Mouse (Mus musculus) lung, embryonic 14.5 days (tissue): ENCODE data around the gene Ppp3ca. TPM values are rescaled to one million over a fixed set of nuclear protein-coding genes. Genes with fewer than 3 reads are reported as not detected.

ENCODE experiments used
- ATAC-seq: fragments of 200-750 bp; cut with Nextera tagmentation; 2 replicates; pipeline ENCODE4 v1.8.0; 2017; ENCODE audit warnings: mild to moderate bottlenecking, moderate TSS enrichment, moderate library complexity; ENCODE audit not compliant: insufficient read depth
- DNase-seq: peaks from one replicate; pipeline ENCODE4 v3.0.0-alpha.2; 2015
- H3K27ac ChIP-seq: fragments of 300-500 bp; sonication (generic); 2 replicates; pipeline ENCODE4 v1.5.1; 2014; ENCODE audit warnings: low read depth, mild to moderate bottlenecking, moderate library complexity
- H3K27me3 ChIP-seq: fragments of 300-500 bp; sonication (generic); 2 replicates; pipeline ENCODE4 v1.6.1; 2014; ENCODE audit warnings: low read length, control low read depth; ENCODE audit not compliant: insufficient read depth
- H3K36me3 ChIP-seq: fragments of 300-500 bp; sonication (generic); 2 replicates; pipeline ENCODE4 v1.6.1; 2014; ENCODE audit warnings: control low read depth; ENCODE audit not compliant: insufficient read depth
- H3K4me1 ChIP-seq: fragments of 300-500 bp; sonication (generic); 2 replicates; pipeline ENCODE4 v1.6.1; 2014; ENCODE audit warnings: antibody characterized with exemption, control low read depth; ENCODE audit not compliant: insufficient read depth
- H3K4me2 ChIP-seq: fragments of 300-500 bp; sonication (generic); 2 replicates; pipeline ENCODE4 v1.6.1; 2014; ENCODE audit warnings: mild to moderate bottlenecking
- H3K4me3 ChIP-seq: fragments of 300-500 bp; sonication (generic); 2 replicates; pipeline ENCODE4 v1.5.1; 2014; ENCODE audit warnings: low read depth, low read length
- H3K9ac ChIP-seq: fragments of 300-500 bp; sonication (generic); 2 replicates; pipeline ENCODE4 v1.6.1; 2014
- H3K9me3 ChIP-seq: fragments of 300-500 bp; sonication (generic); 2 replicates; pipeline ENCODE4 v1.6.1; 2016; ENCODE audit warnings: low read depth, low read length, control low read depth
- CTCF ChIP-seq: IDR thresholded peaks from 2 replicates; pipeline ENCODE4 v1.5.1; 2016; ENCODE audit warnings: antibody characterized with exemption, low read depth
- WGBS: fragments of 180-500 bp; shearing (Covaris S2); extraction: QIAGEN DNeasy Blood & Tissue Kit; methylation state at CpG from one replicate; pipeline ENCODE4 v1.1.7; 2014; 5-methylcytosine and 5-hydroxymethylcytosine counted together
- polyA plus RNA-seq: library from polyadenylated mRNA; unstranded; fragments of >200 nt; fragmentation: Nextera tagmentation; extraction: Ambion mirVana; gene quantifications from 2 replicates; pipeline ENCODE4 v1.2.1, GENCODE M21; 2014

Ppp3ca gene
- polyA plus RNA-seq, 1 experiment from 2014 or later: 74.1 TPM

- ATAC-seq (no peak), DNase-seq (no peak)
- WGBS: 61% methylated on average over 2 of the region's 2 CpGs
- Histone ChIP-seq H3K4me1 (no peaks in the 10 kb centered on the region), H3K4me2 (no peak overlapping the region), H3K27me3 (no peaks in the 10 kb centered on the region), H3K9ac (no peak overlapping the region), H3K9me3 (no peaks in the 10 kb centered on the region), H3K36me3 (no peaks in the 10 kb centered on the region), H3K4me3 (no peak overlapping the region), H3K27ac (no peak overlapping the region)
- TF ChIP-seq CTCF: no peak
Measured at GRCm38 (mm10) chr3:136765569-136765968, 95.6 kb downstream of the Ppp3ca start.

- Histone ChIP-seq H3K9ac (no peak overlapping the region), H3K9me3 (no peaks in the 10 kb centered on the region), H3K4me3 (no peak overlapping the region), H3K27me3 (no peaks in the 10 kb centered on the region), H3K4me1 (no peaks in the 10 kb centered on the region), H3K4me2 (no peak overlapping the region), H3K27ac (peak overlapping the region; percentile 24; the same call in 1 of the 2 replicates), H3K36me3 (no peaks in the 10 kb centered on the region)
- ATAC-seq: 0 out of 2 replicates have a peak, but pooled peaks have one; percentile 30
- TF ChIP-seq CTCF: no peak
- WGBS: 72% methylated on average over 5 of the region's 5 CpGs
- no peak for DNase-seq
Measured at GRCm38 (mm10) chr3:136768775-136769485, 99.0 kb downstream of the Ppp3ca start.

- Histone ChIP-seq H3K27me3 (no peaks in the 10 kb centered on the region), H3K36me3 (no peaks in the 10 kb centered on the region), H3K9ac (no peak overlapping the region), H3K4me2 (no peak overlapping the region), H3K4me3 (no peak overlapping the region), H3K27ac (peak overlapping the region; percentile 20), H3K4me1 (no peaks in the 10 kb centered on the region), H3K9me3 (no peaks in the 10 kb centered on the region)
- ATAC-seq (peak; percentile 91), DNase-seq (peak; percentile 34)
- TF ChIP-seq CTCF: peak; percentile 51
- 36% methylated on average over 1 of the region's 1 CpGs for WGBS
Measured at GRCm38 (mm10) chr3:136769486-136769882, 99.6 kb downstream of the Ppp3ca start.

DNA sequence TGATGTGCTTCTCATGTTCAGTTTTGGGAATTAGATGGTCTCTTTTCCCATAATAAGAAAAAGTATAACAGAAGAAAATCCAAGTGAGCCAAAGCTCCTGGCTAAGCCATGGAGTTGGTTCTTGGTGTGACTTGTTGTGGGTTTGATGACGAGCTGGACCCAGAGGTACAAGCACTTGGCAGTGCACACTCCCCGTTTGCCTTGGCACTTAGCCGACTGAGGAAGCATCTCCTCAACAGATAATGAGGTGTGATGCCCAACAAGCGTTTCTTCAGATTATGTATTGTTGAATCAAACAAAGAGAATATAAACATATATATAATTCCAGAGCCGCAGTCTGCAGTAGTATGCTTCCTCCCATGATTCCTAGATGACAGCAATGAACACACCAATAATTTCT is 101.8 kb downstream of the Ppp3ca start:
- no peaks in the 10 kb centered on the region for H3K9me3 ChIP-seq
- ATAC-seq: no peak

GRCm38 (mm10) chr3:136773217-136773616 is 103.3 kb downstream of the Ppp3ca start:
- WGBS: 72% methylated on average over 4 of the region's 4 CpGs

More for the DNA sequence above, 101.8 kb downstream of the Ppp3ca start:
- Histone ChIP-seq H3K4me3 (no peak overlapping the region), H3K9ac (no peak overlapping the region), H3K4me2 (no peak overlapping the region), H3K27ac (no peak overlapping the region), H3K36me3 (no peaks in the 10 kb centered on the region), H3K27me3 (no peaks in the 10 kb centered on the region), H3K4me1 (no peaks in the 10 kb centered on the region)
- WGBS: 46% methylated on average over 5 of the region's 5 CpGs
- DNase-seq: peak; percentile 22
- no peak for TF ChIP-seq CTCF

DNA sequence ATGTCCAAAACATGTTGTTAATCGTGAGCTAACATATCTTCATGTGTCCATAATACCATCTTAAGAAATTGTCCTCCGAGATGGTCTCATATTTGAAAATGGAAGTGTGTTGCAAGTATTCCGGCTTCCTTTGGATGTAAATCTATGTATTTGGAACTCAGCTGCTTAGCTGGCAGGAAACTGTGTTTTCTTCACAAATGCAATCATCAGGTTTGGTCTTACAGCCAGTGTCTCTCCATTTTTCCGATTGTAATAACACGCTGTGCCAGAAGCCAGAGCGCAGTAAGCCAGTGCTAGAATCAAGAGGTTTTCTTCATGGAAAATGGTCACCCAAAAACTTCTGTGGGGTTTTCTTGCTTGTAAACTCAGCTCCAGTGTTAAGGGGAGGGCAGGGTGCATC is 104.3 kb downstream of the Ppp3ca start:
- TF ChIP-seq CTCF: no peak
- no peak overlapping the region for H3K27ac ChIP-seq
- H3K4me2 ChIP-seq: no peak overlapping the region
- H3K4me1 ChIP-seq: no peaks in the 10 kb centered on the region
- H3K27me3 ChIP-seq: no peaks in the 10 kb centered on the region
- no peak overlapping the region for H3K9ac ChIP-seq
- no peaks in the 10 kb centered on the region for H3K9me3 ChIP-seq
- no peak overlapping the region for H3K4me3 ChIP-seq
- no peaks in the 10 kb centered on the region for H3K36me3 ChIP-seq
- ATAC-seq: no peak
- whole genome bisulfite sequencing: 87% methylated on average over 6 of the region's 6 CpGs
- DNase-seq: no peak

More at GRCm38 (mm10) chr3:136773217-136773616, 103.3 kb downstream of the Ppp3ca start:
- Histone ChIP-seq H3K9me3 (no peaks in the 10 kb centered on the region), H3K27me3 (no peaks in the 10 kb centered on the region), H3K4me2 (no peak overlapping the region), H3K36me3 (no peaks in the 10 kb centered on the region), H3K4me1 (no peaks in the 10 kb centered on the region), H3K9ac (no peak overlapping the region), H3K4me3 (no peak overlapping the region), H3K27ac (no peak overlapping the region)
- DNase-seq: no peak
- no peak for TF ChIP-seq CTCF
- no peak for ATAC-seq

GRCm38 (mm10) chr3:136776525-136776924 is 106.6 kb downstream of the Ppp3ca start:
- 86% methylated on average over 4 of the region's 4 CpGs for WGBS
- H3K4me1 ChIP-seq: no peaks in the 10 kb centered on the region
- H3K9ac ChIP-seq: no peak overlapping the region
- DNase-seq: no peak
- H3K27ac ChIP-seq: no peak overlapping the region
- no peak for TF ChIP-seq CTCF
- H3K9me3 ChIP-seq: no peaks in the 10 kb centered on the region
- H3K4me2 ChIP-seq: no peak overlapping the region
- no peak for ATAC-seq
- H3K27me3 ChIP-seq: no peaks in the 10 kb centered on the region
- H3K36me3 ChIP-seq: no peaks in the 10 kb centered on the region
- no peak overlapping the region for H3K4me3 ChIP-seq
